Mouse (Mus musculus) stomach, postnatal 0 days (tissue): ENCODE measurements at regions not wholly inside any gene's neighbourhood (a gene's known extent, or its start where the extent isn't known, plus 50 kb on each side); places are given as distances from the start of the nearest gene placed in this dataset.

ENCODE experiments used
- CTCF ChIP-seq: IDR thresholded peaks from 2 replicates; pipeline ENCODE4 v1.5.1; 2016; ENCODE audit warnings: antibody characterized with exemption, low read depth, mild to moderate bottlenecking, moderate library complexity
- EP300 ChIP-seq: optimal IDR thresholded peaks from 2 replicates; pipeline ENCODE3; 2016; ENCODE audit warnings: antibody characterized with exemption

DNA sequence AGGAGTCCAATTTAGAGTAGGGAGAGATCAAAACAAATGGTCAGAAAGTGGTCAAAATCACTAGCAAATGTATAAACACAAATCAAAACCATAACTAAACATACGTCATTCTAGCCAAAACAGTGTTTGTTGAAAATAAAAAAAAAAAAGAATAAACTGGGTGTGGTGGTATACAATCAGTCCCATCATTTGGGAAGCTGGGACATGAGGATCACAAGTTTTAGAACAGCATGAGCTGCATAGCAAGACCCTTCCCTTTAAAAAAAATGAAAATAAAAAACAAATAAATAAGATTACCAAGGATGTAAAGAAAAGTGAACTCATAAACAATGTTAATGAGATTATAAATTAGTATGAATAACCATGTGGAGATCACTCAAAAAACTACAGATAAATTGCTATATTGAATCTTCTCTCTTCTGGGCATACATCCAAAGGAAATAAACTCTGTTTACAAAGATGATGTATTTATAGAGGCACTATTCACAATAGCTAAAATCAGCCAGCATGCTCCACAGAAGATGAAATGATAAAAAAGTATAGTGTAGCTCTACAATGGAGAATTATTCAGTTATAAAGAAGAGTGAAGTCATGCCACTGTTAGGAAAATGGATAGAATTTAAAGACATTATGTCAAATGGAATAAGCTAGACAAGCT is 341.8 kb downstream of the Atp6ap1l start:
- TF ChIP-seq CTCF: no peak
- TF ChIP-seq EP300: no peak
